Mouse (Mus musculus): ENCODE measurements at regions not wholly inside any gene's neighbourhood (a gene's known extent, or its start where the extent isn't known, plus 50 kb on each side); places are given as distances from the start of the nearest gene placed in this dataset.

- DNase-seq (ENCODE audit: inconsistent ontology term) = no peak
These were observed 61.1 kb upstream of the Cers6 start for GRCm38 (mm10) chr2:68799993-68800740.

GRCm38 (mm10) chr2:68804117-68804516, 57.1 kb upstream of the Cers6 start:
- DNase-seq (ENCODE audit: inconsistent ontology term) = no peak

DNA sequence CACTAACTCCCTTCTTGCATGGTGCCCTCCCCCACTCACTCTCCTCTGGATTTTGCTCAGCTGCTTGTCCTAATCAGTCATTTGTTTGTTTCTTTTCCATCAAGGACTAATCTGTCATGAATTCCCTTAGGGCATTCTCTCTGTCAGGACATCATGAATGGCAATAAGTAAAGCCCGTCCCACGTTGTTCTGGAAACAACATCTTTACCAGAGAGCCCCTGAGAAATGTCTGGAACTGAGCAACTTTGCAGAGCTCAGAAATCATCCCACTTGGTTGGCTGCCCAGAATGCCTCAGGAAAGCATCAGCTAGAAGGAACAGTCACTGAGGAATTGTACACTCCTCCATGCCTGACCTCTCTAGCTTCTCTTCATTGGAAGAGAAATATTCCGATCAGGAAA, 55.4 kb upstream of the Cers6 start:
- peak; percentile 50 for DNase-seq (ENCODE audit: inconsistent ontology term)

- peak; percentile 30 for DNase-seq (ENCODE audit: inconsistent ontology term)
These were observed 54.8 kb upstream of the Cers6 start for GRCm38 (mm10) chr2:68806311-68806895.

Data from Muller cell, postnatal 12 days (primary cell).